Mouse (Mus musculus): ENCODE measurements around the gene A1bg.

DNA sequence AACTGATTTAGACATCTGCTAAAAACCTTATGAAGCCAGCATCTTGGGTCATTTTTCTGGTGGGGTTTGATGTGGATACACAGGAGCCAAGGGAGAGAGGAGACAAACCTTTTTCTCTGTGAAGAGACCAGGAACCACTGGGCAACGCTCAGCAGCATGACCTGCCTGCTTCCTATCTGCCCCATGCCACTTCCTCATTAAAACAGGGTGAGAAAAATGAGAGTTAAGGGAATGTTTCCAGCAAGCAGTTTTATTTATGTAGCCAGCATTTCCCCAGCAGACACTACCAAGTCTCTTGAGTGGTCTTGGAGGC is 45.7 kb upstream of the A1bg start:
- TF ChIP-seq CTCF (IDR thresholded peaks at IDR 0.05; ENCODE audit: extremely low read depth, insufficient read depth, insufficient read length, insufficient replicate concordance) (no peak), POLR2A (IDR thresholded peaks at IDR 0.05; ENCODE audit: low read depth, low read length) (no peak)

All from spleen, adult 2 months (tissue).